25 mouse cellular contexts compared by ENCODE assay signal in genomic region chr1:37041856-37042255, GRCm38 (mm10). TPM values are rescaled to one million over a fixed set of nuclear protein-coding genes. Genes with fewer than 3 reads are reported as not detected.
DNase-seq lines count a peak whose midpoint lies in the region; ATAC-seq and TF ChIP-seq lines count a peak whose summit lies in the region.
"Had no signal": no experiment of that assay in that cellular context is flagged by ENCODE, and none has a peak within 500 bp of the region (broad histone marks: within the 10 kb centered on the region; RNA-seq: fewer than 3 reads in every experiment).

No protein-coding gene starts in this region.

- in situ Hi-C loops in ES-E14 (cut with MboI; ENCODE audit: low sequenced_read_pairs in 2 of 2, unreplicated experiment in 2 of 2), result no loop called here

- WGBS in heart, embryonic 10.5 days, result 89% methylated on average over 5 of the region's 5 CpGs

- no peak overlapping the region for H3K4me3 ChIP-seq in heart, embryonic 10.5 days
- H3K4me3 ChIP-seq in ES-E14 (ENCODE audit: insufficient read depth in 1 of 2, low read depth in 1 of 2, low read length in 2 of 2, poor library complexity in 1 of 2, severe bottlenecking in 1 of 2), result no peak overlapping the region; a peak in 1 of 4 replicates

- H3K9me3 ChIP-seq in heart, embryonic 10.5 days, result no peaks in the 10 kb centered on the region
- no peaks in the 10 kb centered on the region for H3K9me3 ChIP-seq in ES-E14 (ENCODE audit: control insufficient read depth, insufficient read depth, low read depth, low read length)
- H3K9me3 ChIP-seq: G1E had no signal

- no peaks in the 10 kb centered on the region for H3K27me3 ChIP-seq in heart, embryonic 10.5 days (ENCODE audit: insufficient read depth, poor library complexity, severe bottlenecking)
- H3K27me3 ChIP-seq: CH12.LX had no signal

- DNase-seq in heart, adult 11 months, result peak; percentile 77
- no peak for DNase-seq in heart, embryonic 10.5 days (ENCODE audit: low spot score)
- DNase-seq in ES-E14 (ENCODE audit: low read depth, low spot score) (no peak), R1 (ENCODE audit: low read depth, low spot score) (peak; percentile 61)
- no peak for DNase-seq in urinary bladder, postnatal 25 days (ENCODE audit: low spot score)
- DNase-seq: adrenal gland, adult 2 months; adrenal gland, adult 8-10 months; adrenal gland, postnatal 10 days; adrenal gland, postnatal 14 days; adrenal gland, postnatal 25 days; adrenal gland, postnatal 36 days; B cell, adult 2 months; cerebellum, adult 11 months; cerebellum, adult 11-12 months; cerebellum, adult 18-20 months; cerebellum, adult 2 months; cerebellum, adult 8-10 months had no signal

- ATAC-seq in erythroblast, adult 5-6 weeks (replicated peaks; ENCODE audit: low FRiP score, poor library complexity, severe bottlenecking), result no peak
- ATAC-seq: activated CD4-positive, CD25-positive, alpha-beta regulatory T cell, adult 4 months; CD4-positive, CD25-positive, alpha-beta regulatory T cell, adult 4 months; Patski had no signal

- no peaks in the 10 kb centered on the region for H3K36me3 ChIP-seq in heart, embryonic 10.5 days
- no peaks in the 10 kb centered on the region for H3K36me3 ChIP-seq in ES-E14 (ENCODE audit: control insufficient read depth, insufficient read depth, low read length, poor library complexity, severe bottlenecking)
- H3K36me3 ChIP-seq: G1E had no signal

- H3K27ac ChIP-seq in heart, embryonic 10.5 days, result no peak overlapping the region
- H3K27ac ChIP-seq in ES-E14 (ENCODE audit: insufficient read depth, low read depth, low read length, poor library complexity, severe bottlenecking), result peak overlapping the region; percentile 29; the same call in 1 of the 2 replicates

- no peak overlapping the region for H3K9ac ChIP-seq in ES-E14 (ENCODE audit: insufficient read depth, low read depth, low read length, poor library complexity, severe bottlenecking)

- no peaks in the 10 kb centered on the region for H3K4me1 ChIP-seq in heart, embryonic 10.5 days
- peaks cover 0 to 8% of the 10 kb centered on the region in 2 experiments; a peak in 1 of 4 replicates for H3K4me1 ChIP-seq in ES-E14 (ENCODE audit: control insufficient read depth in 2 of 2, insufficient read depth in 2 of 2, low read length in 2 of 2, poor library complexity in 1 of 2)

TF ChIP-seq in ES-E14, 5 proteins besides CTCF, POLR2A, EP300 and RAD21:
- no peak for TF ChIP-seq CHD2 (IDR thresholded peaks at IDR 0.05; ENCODE audit: low read depth, low read length)
- TF ChIP-seq ZC3H11A (IDR thresholded peaks at IDR 0.05; ENCODE audit: borderline replicate concordance, low read depth, low read length), result no peak
- TF ChIP-seq HCFC1 (IDR thresholded peaks at IDR 0.05; ENCODE audit: borderline replicate concordance, insufficient read depth, low read length), result no peak
- TF ChIP-seq ZNF384 (IDR thresholded peaks at IDR 0.05; ENCODE audit: low read depth, low read length), result no peak
- TF ChIP-seq MAFK (IDR thresholded peaks at IDR 0.05; ENCODE audit: insufficient read depth, low read depth, low read length), result no peak

RNA-seq across cellular contexts. Expression of gene Vwa3b, which starts 15.5 kb away (rescaled TPM):
- not detected in 2 replicates for polyA plus RNA-seq in heart, embryonic 10.5 days (2016; fragmentation: Nextera tagmentation; extraction: Ambion mirVana)
- total RNA-seq in ES-E14 (2012; rRNA removed), result 17.5 and 38.7 TPM in 2 replicates
- total RNA-seq in erythroblast, adult 5-6 weeks (2015; ENCODE audit: low replicate concordance), result not detected in 2 replicates
- not detected in 2 replicates for total RNA-seq in erythroblast, adult 5-6 weeks (2017; ENCODE audit: low replicate concordance)
- total RNA-seq: CH12.LX, MEL had no signal
- polyA plus RNA-seq: adrenal gland, adult 2 months; C2C12; G1E; Patski had no signal

Comparison
In these comparisons a context has a peak if more than half of its experiments do, and no peak if none do; other contexts are left out.
1. DNase-seq: peak in heart, adult 11 months (single experiment) and R1 (single experiment); none in heart, embryonic 10.5 days (single experiment), ES-E14 (single experiment) and urinary bladder, postnatal 25 days (single experiment).
2. RNA of gene Vwa3b, which starts 15.5 kb away (total RNA-seq): 17.5 to 38.7 TPM in ES-E14; not detected in erythroblast, adult 5-6 weeks; every median in the first group is over 10 times any median in the second.